Mouse (Mus musculus) bone marrow, adult 2 months (tissue): ENCODE measurements around the gene Ift81.

ENCODE experiments used
- CTCF ChIP-seq: fragments of 200-500 bp; IDR thresholded peaks from 2 replicates; pipeline ENCODE4 v1.5.1; 2011; ENCODE audit warnings: low read length, control low read depth; ENCODE audit not compliant: control insufficient read depth, insufficient read depth
- POLR2A ChIP-seq: fragments of 200-500 bp; IDR thresholded peaks from 2 replicates; pipeline ENCODE4 v1.6.1; 2011; ENCODE audit warnings: low read depth, mild to moderate bottlenecking, control low read depth, low read length, borderline replicate concordance; ENCODE audit not compliant: control insufficient read depth

- no peak for TF ChIP-seq CTCF
- TF ChIP-seq POLR2A: no peak
Observed at GRCm38 (mm10) chr5:122520254-122521129, 93.8 kb downstream of the Ift81 start.
